Mouse (Mus musculus): ENCODE measurements at regions not wholly inside any gene's neighbourhood (a gene's known extent, or its start where the extent isn't known, plus 50 kb on each side); places are given as distances from the start of the nearest gene placed in this dataset.

GRCm38 (mm10) chr4:69197577-69197976 lies 243.4 kb upstream of the Brinp1 start:
- no peak overlapping the region for H3K4me3 ChIP-seq (replicated peaks)
- H3K9me3 ChIP-seq: no peaks in the 10 kb centered on the region
- ATAC-seq (ENCODE audit: insufficient read depth, low FRiP score, low read depth): no peak
- no peaks in the 10 kb centered on the region for H3K36me3 ChIP-seq
- no peaks in the 10 kb centered on the region for H3K4me1 ChIP-seq
- H3K4me2 ChIP-seq: no peak overlapping the region
- H3K27me3 ChIP-seq (replicated peaks): no peaks in the 10 kb centered on the region
- no peak overlapping the region for H3K9ac ChIP-seq
- H3K27ac ChIP-seq: no peak overlapping the region
- WGBS: 84% methylated on average over 1 of the region's 1 CpGs

- Histone ChIP-seq H3K36me3 (no peaks in the 10 kb centered on the region), H3K9ac (no peak overlapping the region), H3K9me3 (no peaks in the 10 kb centered on the region), H3K4me3 (replicated peaks) (peak overlapping the region; percentile 37), H3K4me1 (no peaks in the 10 kb centered on the region), H3K4me2 (peak overlapping the region; percentile 69), H3K27me3 (replicated peaks) (no peaks in the 10 kb centered on the region), H3K27ac (no peak overlapping the region)
- WGBS: 92% methylated on average over 1 of the region's 1 CpGs
- ATAC-seq (ENCODE audit: insufficient read depth, low FRiP score, low read depth): no peak
These were observed 241.9 kb upstream of the Brinp1 start for GRCm38 (mm10) chr4:69196094-69196493.

- Histone ChIP-seq H3K4me2 (peak overlapping the region; percentile 69), H3K4me3 (replicated peaks) (peak overlapping the region; percentile 37), H3K4me1 (no peaks in the 10 kb centered on the region), H3K27me3 (replicated peaks) (no peaks in the 10 kb centered on the region), H3K9ac (no peak overlapping the region), H3K9me3 (no peaks in the 10 kb centered on the region), H3K36me3 (no peaks in the 10 kb centered on the region), H3K27ac (no peak overlapping the region)
- under 1% methylated on average over 13 of the region's 13 CpGs for WGBS
- 0 out of 2 replicates have a peak, but pooled peaks have one; percentile 22 for ATAC-seq (ENCODE audit: insufficient read depth, low FRiP score, low read depth)
These were observed 241.4 kb upstream of the Brinp1 start for GRCm38 (mm10) chr4:69195645-69196044.

Measured in stomach, embryonic 15.5 days (tissue).